Mouse (Mus musculus): Measurements from ENCODE around the gene Marveld2. TPM values are rescaled to one million over a fixed set of nuclear protein-coding genes. Genes with fewer than 3 reads are reported as not detected.

Marveld2 gene
- 7.9 TPM for polyA plus RNA-seq (2015; fragmentation: Illumina TruSeq; extraction: RNeasy Lipid Tissue Mini Kit (QIAGEN cat#74804); ENCODE audit: insufficient read depth, low replicate concordance)

GRCm38 (mm10) chr13:100616181-100617087 lies at the start of gene Marveld2:
TSS of gene Marveld2 (minus strand) at chr13:100616971.

GRCm38 (mm10) chr13:100651439-100652186 lies 34.8 kb upstream of the Marveld2 start, which contains the start of gene Taf9:
TSS of gene Taf9 (plus strand) at chr13:100651579.

DNA sequence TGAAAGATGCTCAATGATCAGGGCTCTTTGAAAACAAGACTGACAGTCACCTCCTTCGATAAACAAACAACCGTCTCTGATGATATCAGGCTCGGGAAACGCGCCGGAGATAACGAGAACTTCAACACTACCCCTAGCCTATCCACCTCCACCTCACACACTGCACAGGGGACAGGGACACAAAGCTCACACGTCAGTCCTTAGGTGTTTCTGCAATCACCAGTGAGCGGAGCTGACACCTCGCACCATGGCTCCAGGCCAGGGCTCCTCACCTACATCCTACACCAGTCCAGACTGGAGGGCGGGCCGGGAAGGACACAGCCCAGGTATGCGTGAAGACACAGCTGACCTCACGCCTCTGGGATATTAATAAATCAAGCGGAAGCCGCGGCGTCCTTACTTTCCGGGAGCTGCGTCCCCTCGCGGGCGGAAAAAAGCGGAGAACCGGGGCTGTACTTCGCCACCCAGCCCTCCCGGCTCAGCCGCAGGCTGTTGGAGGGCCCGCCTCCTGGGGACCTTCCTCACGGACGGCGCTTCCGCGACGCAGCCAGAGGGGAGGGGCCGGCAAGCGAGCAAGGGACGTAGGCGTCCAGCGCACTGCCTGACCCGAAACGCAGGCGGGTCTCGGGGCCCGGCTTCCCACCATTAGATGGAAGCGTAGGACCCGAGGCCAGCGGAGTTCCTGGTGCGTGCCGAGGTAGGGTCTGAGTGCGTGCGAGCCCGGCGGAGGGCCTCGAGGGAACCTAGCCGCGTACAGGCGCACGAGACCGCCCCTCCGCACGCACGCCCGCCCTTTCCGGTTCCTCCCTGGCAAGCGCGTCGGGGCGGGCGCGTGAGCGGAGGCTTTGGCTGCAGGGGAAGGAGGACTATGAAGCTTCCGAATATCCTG lies 34.0 kb upstream of the Marveld2 start, which contains the start of the genes Ak6 and Rad17:
Gene Ak6 (plus strand): TSS at position 430 of the 889 bp plus-strand sequence.
Gene Rad17 (minus strand): TSS at position 502 of the 889 bp plus-strand sequence.

GRCm38 (mm10) chr13:100552369-100553041 lies 64.3 kb downstream of the Marveld2 start, which contains the start of gene Ocln:
TSS of gene Ocln (minus strand) at chr13:100552718.

Other genes with a start within 250 kb of the Marveld2 start
- 4.4 TPM for gene Naip1, start 164.1 kb downstream of the Marveld2 start, polyA plus RNA-seq (2015; fragmentation: Illumina TruSeq; extraction: RNeasy Lipid Tissue Mini Kit (QIAGEN cat#74804); ENCODE audit: insufficient read depth, low replicate concordance)
- 74.5 TPM for gene Gtf2h2, start 124.4 kb downstream of the Marveld2 start, polyA plus RNA-seq (2015; fragmentation: Illumina TruSeq; extraction: RNeasy Lipid Tissue Mini Kit (QIAGEN cat#74804); ENCODE audit: insufficient read depth, low replicate concordance)
- gene Ocln, start 64.3 kb downstream of the Marveld2 start, polyA plus RNA-seq (2015; fragmentation: Illumina TruSeq; extraction: RNeasy Lipid Tissue Mini Kit (QIAGEN cat#74804); ENCODE audit: insufficient read depth, low replicate concordance), result 0.15 TPM
- 157 TPM for gene Ak6, start 34.0 kb upstream of the Marveld2 start, polyA plus RNA-seq (2015; fragmentation: Illumina TruSeq; extraction: RNeasy Lipid Tissue Mini Kit (QIAGEN cat#74804); ENCODE audit: insufficient read depth, low replicate concordance)
- 34.2 TPM for gene Rad17, start 34.1 kb upstream of the Marveld2 start, polyA plus RNA-seq (2015; fragmentation: Illumina TruSeq; extraction: RNeasy Lipid Tissue Mini Kit (QIAGEN cat#74804); ENCODE audit: insufficient read depth, low replicate concordance)
- 9.8 TPM for gene Taf9, start 34.6 kb upstream of the Marveld2 start, polyA plus RNA-seq (2015; fragmentation: Illumina TruSeq; extraction: RNeasy Lipid Tissue Mini Kit (QIAGEN cat#74804); ENCODE audit: insufficient read depth, low replicate concordance)
- gene Ccdc125, start 52.7 kb upstream of the Marveld2 start, polyA plus RNA-seq (2015; fragmentation: Illumina TruSeq; extraction: RNeasy Lipid Tissue Mini Kit (QIAGEN cat#74804); ENCODE audit: insufficient read depth, low replicate concordance), result 22.3 TPM
- 43.5 TPM for gene Cdk7, start 114.0 kb upstream of the Marveld2 start, polyA plus RNA-seq (2015; fragmentation: Illumina TruSeq; extraction: RNeasy Lipid Tissue Mini Kit (QIAGEN cat#74804); ENCODE audit: insufficient read depth, low replicate concordance)
- gene Mrps36, start 127.7 kb upstream of the Marveld2 start, polyA plus RNA-seq (2015; fragmentation: Illumina TruSeq; extraction: RNeasy Lipid Tissue Mini Kit (QIAGEN cat#74804); ENCODE audit: insufficient read depth, low replicate concordance), result 59.7 TPM
- gene Cenph, start 158.9 kb upstream of the Marveld2 start, polyA plus RNA-seq (2015; fragmentation: Illumina TruSeq; extraction: RNeasy Lipid Tissue Mini Kit (QIAGEN cat#74804); ENCODE audit: insufficient read depth, low replicate concordance), result 8.2 TPM
- 24.0 TPM for gene Ccnb1, start 169.6 kb upstream of the Marveld2 start, polyA plus RNA-seq (2015; fragmentation: Illumina TruSeq; extraction: RNeasy Lipid Tissue Mini Kit (QIAGEN cat#74804); ENCODE audit: insufficient read depth, low replicate concordance)
- 96.8 TPM for gene Slc30a5, start 216.5 kb upstream of the Marveld2 start, polyA plus RNA-seq (2015; fragmentation: Illumina TruSeq; extraction: RNeasy Lipid Tissue Mini Kit (QIAGEN cat#74804); ENCODE audit: insufficient read depth, low replicate concordance)

Data from spleen, adult 10 weeks (tissue).